Mouse (Mus musculus) left cerebral cortex, adult 6 months (tissue): Measurements from ENCODE around the gene Chil5. TPM values are rescaled to one million over a fixed set of nuclear protein-coding genes. Genes with fewer than 3 reads are reported as not detected.

Experiments
- long read RNA-seq, 2 experiments: library from polyadenylated mRNA; unstranded; transcript quantifications; one replicate each; pipeline ENCODE4 v2.0.0; 2019 to 2020
- polyA plus RNA-seq: library from polyadenylated mRNA; unstranded; fragments of <200 nt; fragmentation: Nextera tagmentation; gene quantifications from 2 replicates; pipeline ENCODE4 v1.2.3, GENCODE M21; 2021

Chil5 gene
- polyA plus RNA-seq: 0.26 TPM in 2 replicates
- long read RNA-seq, experiment 1: 0 reads
- long read RNA-seq, experiment 2, partial matches to known transcripts: 0 of 1 reads
- long read RNA-seq, experiment 2, other reads (novel, unspliced or antisense): 1 of 1 reads

DNA sequence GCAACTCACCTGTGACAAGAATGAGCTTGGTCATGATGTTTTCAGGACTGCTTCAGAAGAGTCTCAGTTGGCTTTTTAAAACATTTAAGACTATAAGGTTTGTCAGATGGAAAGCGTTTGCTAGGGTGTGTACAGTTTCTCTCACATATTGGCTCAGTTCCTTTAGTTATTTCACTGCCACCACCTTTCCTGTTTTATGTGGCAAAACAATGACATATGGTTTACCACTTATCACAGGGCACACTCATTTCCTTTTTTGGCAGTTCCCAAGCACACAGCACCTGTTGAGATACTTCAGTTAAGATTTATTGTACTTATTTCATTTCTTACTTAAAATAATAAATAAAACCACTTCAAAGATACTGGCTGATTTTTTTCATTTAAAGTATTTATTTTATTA lies at the start of gene Chil5:
Chil5 (minus strand) TSS at position 34 of the 400 bp plus-strand sequence.

GRCm38 (mm10) chr3:106014546-106014945 lies 18.1 kb downstream of the Chil5 start, which contains the start of gene Pifo:
Pifo (minus strand) TSS chr3:106014646.

DNA sequence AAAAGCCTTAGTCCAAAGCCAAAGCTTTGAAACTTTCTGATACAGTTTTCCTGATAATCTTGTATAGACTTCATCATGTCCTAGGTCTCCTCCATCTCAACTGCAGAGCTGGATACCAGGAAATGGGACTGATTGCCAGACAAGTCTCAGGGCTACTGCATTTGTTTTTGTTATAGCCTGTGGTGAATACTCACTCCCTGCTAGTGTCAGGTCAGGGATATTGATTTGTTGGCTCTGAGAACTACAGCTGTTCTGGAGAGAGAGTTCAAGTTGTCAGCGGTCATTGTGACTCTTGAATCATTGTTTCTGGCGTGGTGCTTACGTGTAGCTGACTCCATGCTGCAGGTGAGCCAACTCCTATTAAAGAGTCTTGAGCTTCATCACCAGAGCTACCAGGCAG lies 59.2 kb downstream of the Chil5 start, which contains the start of gene Ovgp1:
Ovgp1 (plus strand) TSS at position 301 of the 400 bp plus-strand sequence.

Other genes with a start within 250 kb of the Chil5 start
- 31.0 and 52.4 TPM in 2 replicates for gene Rap1a, start 231.5 kb downstream of the Chil5 start, polyA plus RNA-seq
- gene Adora3, start 162.0 kb downstream of the Chil5 start, polyA plus RNA-seq: 0.38 and 0.63 TPM in 2 replicates
- gene Tmigd3, start 161.9 kb downstream of the Chil5 start, polyA plus RNA-seq: not detected in 2 replicates
- 0.58 and 1.8 TPM in 2 replicates for gene I830077J02Rik, start 100.2 kb downstream of the Chil5 start, polyA plus RNA-seq
- 28.7 and 33.4 TPM in 2 replicates for gene Wdr77, start 73.4 kb downstream of the Chil5 start, polyA plus RNA-seq
- 510 and 604 TPM in 2 replicates for gene Atp5f1, start 72.7 kb downstream of the Chil5 start, polyA plus RNA-seq
- 0.17 and 0.23 TPM in 2 replicates for gene Ovgp1, start 59.1 kb downstream of the Chil5 start, polyA plus RNA-seq
- gene Pifo, start 18.2 kb downstream of the Chil5 start, polyA plus RNA-seq: 1.5 and 2.0 TPM in 2 replicates
- 1.1 and 1.2 TPM in 2 replicates for gene Chia1, start 80.4 kb upstream of the Chil5 start, polyA plus RNA-seq
- not detected in 2 replicates for gene Chil3, start 134.8 kb upstream of the Chil5 start, polyA plus RNA-seq
- gene Chil4, start 186.7 kb upstream of the Chil5 start, polyA plus RNA-seq: not detected in 2 replicates